Mouse (Mus musculus): ENCODE results near the gene Ddx4. TPM values are rescaled to one million over a fixed set of nuclear protein-coding genes. Genes with fewer than 3 reads are reported as not detected.
"Not testable (repeated sequence)": the region's sequence is repeated elsewhere in the genome, so short reads cannot be mapped to it uniquely, and the experiment has no call there.

The Ddx4 gene
- polyA plus RNA-seq, 1 experiment from 2014 or later = 0.99 TPM

DNA sequence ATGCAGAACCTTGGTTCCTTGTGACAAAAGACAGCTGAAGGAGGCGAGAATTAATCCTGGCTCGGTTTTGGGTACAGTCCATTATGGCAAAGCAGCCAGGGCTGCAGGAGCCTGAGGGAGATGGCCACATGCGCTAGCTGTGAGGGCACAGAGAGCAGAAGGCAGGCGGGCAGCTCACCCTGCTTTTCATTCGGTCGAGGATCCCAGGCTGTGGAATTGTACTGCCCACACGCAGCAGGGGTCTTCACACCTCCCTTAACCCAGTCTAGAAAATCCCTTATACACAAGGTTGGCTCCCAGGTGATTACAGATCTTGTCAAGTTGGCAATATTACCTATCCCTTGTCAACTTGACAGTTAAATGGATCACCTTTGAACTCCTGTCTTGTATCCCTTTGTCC is 28.6 kb downstream of the Ddx4 start:
- no peak overlapping the region for H3K9ac ChIP-seq (ENCODE audit: low read depth, low read length)
- no peak overlapping the region for H3K4me3 ChIP-seq (ENCODE audit: low read depth, low read length)
- WGBS = 70% methylated on average over 7 of the region's 7 CpGs
- no peaks in the 10 kb centered on the region for H3K9me3 ChIP-seq (ENCODE audit: control insufficient read depth, low read length)
- H3K4me2 ChIP-seq (ENCODE audit: low read depth, low read length) = no peak overlapping the region
- H3K27me3 ChIP-seq (replicated peaks; ENCODE audit: control insufficient read depth, insufficient read depth, low read length) = no peaks in the 10 kb centered on the region
- H3K36me3 ChIP-seq (ENCODE audit: control insufficient read depth, insufficient read depth, low read length) = no peaks in the 10 kb centered on the region
- DNase-seq (ENCODE audit: low spot score) = no peak
- no peaks in the 10 kb centered on the region for H3K4me1 ChIP-seq (ENCODE audit: control insufficient read depth, insufficient read depth, low read length)
- no peak for ATAC-seq (ENCODE audit: low read depth)
- no peak overlapping the region for H3K27ac ChIP-seq (replicated peaks; ENCODE audit: low read depth, low read length)

- WGBS = 75% methylated on average over 3 of the region's 3 CpGs
- Histone ChIP-seq H3K27me3 (replicated peaks; ENCODE audit: control insufficient read depth, insufficient read depth, low read length) (no peaks in the 10 kb centered on the region), H3K27ac (replicated peaks; ENCODE audit: low read depth, low read length) (no peak overlapping the region), H3K4me3 (ENCODE audit: low read depth, low read length) (no peak overlapping the region), H3K4me1 (ENCODE audit: control insufficient read depth, insufficient read depth, low read length) (no peaks in the 10 kb centered on the region), H3K9ac (ENCODE audit: low read depth, low read length) (no peak overlapping the region), H3K36me3 (ENCODE audit: control insufficient read depth, insufficient read depth, low read length) (no peaks in the 10 kb centered on the region), H3K4me2 (ENCODE audit: low read depth, low read length) (no peak overlapping the region), H3K9me3 (ENCODE audit: control insufficient read depth, low read length) (no peaks in the 10 kb centered on the region)
- DNase-seq (ENCODE audit: low spot score) (no peak), ATAC-seq (ENCODE audit: low read depth) (no peak)
Observed at GRCm38 (mm10) chr13:112621592-112621991, 30.7 kb downstream of the Ddx4 start.

DNA sequence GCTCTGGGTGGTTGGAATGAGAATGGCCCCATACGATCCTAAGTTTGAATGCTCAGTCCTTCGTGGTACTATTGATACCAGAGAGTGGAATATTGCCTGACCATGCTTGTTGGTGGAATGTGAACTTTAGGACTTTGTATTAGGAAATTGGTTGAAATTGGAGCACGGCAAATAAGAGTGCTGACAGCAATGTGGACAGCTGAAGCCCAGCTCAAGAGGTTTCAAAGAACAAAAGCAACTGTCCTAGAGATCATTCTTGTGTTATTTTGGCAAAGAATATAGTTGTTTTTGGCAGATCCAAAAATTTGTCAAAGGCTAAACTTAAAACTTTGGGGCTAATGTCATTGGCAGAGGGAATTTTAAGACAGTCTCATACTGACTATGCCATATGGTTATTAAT is 43.7 kb downstream of the Ddx4 start:
- DNase-seq (ENCODE audit: low spot score) (no peak), ATAC-seq (ENCODE audit: low read depth) (no peak)
- Histone ChIP-seq H3K36me3 (ENCODE audit: control insufficient read depth, insufficient read depth, low read length) (no peaks in the 10 kb centered on the region), H3K27ac (replicated peaks; ENCODE audit: low read depth, low read length) (no peak overlapping the region), H3K9ac (ENCODE audit: low read depth, low read length) (no peak overlapping the region), H3K27me3 (replicated peaks; ENCODE audit: control insufficient read depth, insufficient read depth, low read length) (no peaks in the 10 kb centered on the region), H3K4me3 (ENCODE audit: low read depth, low read length) (no peak overlapping the region), H3K4me2 (ENCODE audit: low read depth, low read length) (no peak overlapping the region), H3K9me3 (ENCODE audit: control insufficient read depth, low read length) (no peaks in the 10 kb centered on the region), H3K4me1 (ENCODE audit: control insufficient read depth, insufficient read depth, low read length) (no peaks in the 10 kb centered on the region)
- 85% methylated on average over 3 of the region's 3 CpGs for WGBS

DNA sequence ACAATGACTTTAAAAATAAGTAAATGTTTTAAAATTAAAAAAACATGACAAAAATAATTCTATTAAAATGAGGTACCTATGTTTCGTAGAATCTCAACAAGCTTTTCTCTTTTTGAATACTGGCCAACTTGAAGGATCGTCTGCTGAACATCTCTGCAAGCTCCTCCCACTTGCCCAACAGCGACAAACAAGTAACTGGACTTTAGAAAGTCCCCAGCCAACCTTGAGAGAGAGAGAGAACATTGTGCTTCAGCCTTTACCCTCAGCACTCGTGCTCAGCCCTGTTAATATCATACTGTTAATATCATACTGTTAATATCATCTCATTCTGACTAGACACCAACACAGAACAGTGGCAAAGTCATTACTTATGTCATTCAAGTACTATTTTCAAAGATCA is 47.9 kb downstream of the Ddx4 start:
- no peak for ATAC-seq (ENCODE audit: low read depth)
- no peaks in the 10 kb centered on the region for H3K9me3 ChIP-seq (ENCODE audit: control insufficient read depth, low read length)
- 59% methylated on average over 4 of the region's 4 CpGs for WGBS
- no peaks in the 10 kb centered on the region for H3K4me1 ChIP-seq (ENCODE audit: control insufficient read depth, insufficient read depth, low read length)
- no peak overlapping the region for H3K27ac ChIP-seq (replicated peaks; ENCODE audit: low read depth, low read length)
- no peaks in the 10 kb centered on the region for H3K36me3 ChIP-seq (ENCODE audit: control insufficient read depth, insufficient read depth, low read length)
- no peak overlapping the region for H3K4me2 ChIP-seq (ENCODE audit: low read depth, low read length)
- no peaks in the 10 kb centered on the region for H3K27me3 ChIP-seq (replicated peaks; ENCODE audit: control insufficient read depth, insufficient read depth, low read length)
- H3K9ac ChIP-seq (ENCODE audit: low read depth, low read length) = no peak overlapping the region
- no peak for DNase-seq (ENCODE audit: low spot score)
- H3K4me3 ChIP-seq (ENCODE audit: low read depth, low read length) = no peak overlapping the region

GRCm38 (mm10) chr13:112603839-112604238 is 48.4 kb downstream of the Ddx4 start:
- H3K9me3 ChIP-seq (ENCODE audit: control insufficient read depth, low read length) = no peaks in the 10 kb centered on the region
- 92% methylated on average over 1 of the region's 1 CpGs for WGBS
- no peak overlapping the region for H3K4me3 ChIP-seq (ENCODE audit: low read depth, low read length)
- no peaks in the 10 kb centered on the region for H3K27me3 ChIP-seq (replicated peaks; ENCODE audit: control insufficient read depth, insufficient read depth, low read length)
- no peak for DNase-seq (ENCODE audit: low spot score)
- no peaks in the 10 kb centered on the region for H3K36me3 ChIP-seq (ENCODE audit: control insufficient read depth, insufficient read depth, low read length)
- no peak for ATAC-seq (ENCODE audit: low read depth)
- no peak overlapping the region for H3K4me2 ChIP-seq (ENCODE audit: low read depth, low read length)
- H3K4me1 ChIP-seq (ENCODE audit: control insufficient read depth, insufficient read depth, low read length) = no peaks in the 10 kb centered on the region
- no peak overlapping the region for H3K9ac ChIP-seq (ENCODE audit: low read depth, low read length)
- H3K27ac ChIP-seq (replicated peaks; ENCODE audit: low read depth, low read length) = no peak overlapping the region

GRCm38 (mm10) chr13:112602607-112603006 is 49.7 kb downstream of the Ddx4 start:
- DNase-seq (ENCODE audit: low spot score) (no peak), ATAC-seq (ENCODE audit: low read depth) (no peak)
- Histone ChIP-seq H3K4me3 (ENCODE audit: low read depth, low read length) (no peak overlapping the region), H3K9ac (ENCODE audit: low read depth, low read length) (no peak overlapping the region), H3K4me1 (ENCODE audit: control insufficient read depth, insufficient read depth, low read length) (no peaks in the 10 kb centered on the region), H3K9me3 (ENCODE audit: control insufficient read depth, low read length) (no peaks in the 10 kb centered on the region), H3K27ac (replicated peaks; ENCODE audit: low read depth, low read length) (no peak overlapping the region), H3K4me2 (ENCODE audit: low read depth, low read length) (no peak overlapping the region), H3K36me3 (ENCODE audit: control insufficient read depth, insufficient read depth, low read length) (no peaks in the 10 kb centered on the region), H3K27me3 (replicated peaks; ENCODE audit: control insufficient read depth, insufficient read depth, low read length) (no peaks in the 10 kb centered on the region)
- WGBS = 77% methylated on average over 2 of the region's 2 CpGs

GRCm38 (mm10) chr13:112594260-112594659 is 58.0 kb downstream of the Ddx4 start, which contains the start of gene Il31ra:
Il31ra (minus strand) TSS chr13:112594360.
- 85% methylated on average over 2 of the region's 8 CpGs for WGBS
- not testable (repeated sequence) for H3K4me2 ChIP-seq (ENCODE audit: low read depth, low read length); H3K27ac ChIP-seq (replicated peaks; ENCODE audit: low read depth, low read length)

DNA sequence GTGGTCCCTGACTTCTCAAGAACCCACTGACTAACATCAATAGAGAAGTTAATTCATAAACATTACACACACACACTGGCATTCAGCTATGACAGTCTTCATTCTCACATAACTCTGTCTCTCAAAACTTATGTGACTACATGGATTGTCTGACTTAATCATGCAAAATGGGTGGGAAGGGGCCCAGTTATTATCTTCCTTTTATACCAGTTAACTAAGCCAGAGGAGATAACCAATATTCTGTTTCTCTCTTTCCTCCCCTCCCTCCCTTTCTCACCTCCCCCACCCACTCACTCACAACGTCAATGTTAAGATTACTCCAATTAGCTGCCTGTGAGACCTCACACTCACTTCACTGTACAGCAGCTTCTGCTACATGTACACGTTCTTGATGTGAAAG is 62.0 kb downstream of the Ddx4 start:
- no peaks in the 10 kb centered on the region for H3K9me3 ChIP-seq (ENCODE audit: control insufficient read depth, low read length)
- no peak overlapping the region for H3K4me2 ChIP-seq (ENCODE audit: low read depth, low read length)
- H3K9ac ChIP-seq (ENCODE audit: low read depth, low read length) = no peak overlapping the region
- 35% methylated on average over 2 of the region's 2 CpGs for WGBS
- no peaks in the 10 kb centered on the region for H3K4me1 ChIP-seq (ENCODE audit: control insufficient read depth, insufficient read depth, low read length)
- H3K27ac ChIP-seq (replicated peaks; ENCODE audit: low read depth, low read length) = no peak overlapping the region
- no peak overlapping the region for H3K4me3 ChIP-seq (ENCODE audit: low read depth, low read length)
- no peak for ATAC-seq (ENCODE audit: low read depth)
- H3K36me3 ChIP-seq (ENCODE audit: control insufficient read depth, insufficient read depth, low read length) = no peaks in the 10 kb centered on the region
- no peaks in the 10 kb centered on the region for H3K27me3 ChIP-seq (replicated peaks; ENCODE audit: control insufficient read depth, insufficient read depth, low read length)
- DNase-seq (ENCODE audit: low spot score) = no peak

More at GRCm38 (mm10) chr13:112594260-112594659, 58.0 kb downstream of the Ddx4 start, which contains the start of gene Il31ra:
- DNase-seq (ENCODE audit: low spot score); ATAC-seq (ENCODE audit: low read depth); H3K4me1 ChIP-seq (ENCODE audit: control insufficient read depth, insufficient read depth, low read length); H3K36me3 ChIP-seq (ENCODE audit: control insufficient read depth, insufficient read depth, low read length); H3K27me3 ChIP-seq (replicated peaks; ENCODE audit: control insufficient read depth, insufficient read depth, low read length); H3K9ac ChIP-seq (ENCODE audit: low read depth, low read length); H3K4me3 ChIP-seq (ENCODE audit: low read depth, low read length); H3K9me3 ChIP-seq (ENCODE audit: control insufficient read depth, low read length): not testable (repeated sequence)

DNA sequence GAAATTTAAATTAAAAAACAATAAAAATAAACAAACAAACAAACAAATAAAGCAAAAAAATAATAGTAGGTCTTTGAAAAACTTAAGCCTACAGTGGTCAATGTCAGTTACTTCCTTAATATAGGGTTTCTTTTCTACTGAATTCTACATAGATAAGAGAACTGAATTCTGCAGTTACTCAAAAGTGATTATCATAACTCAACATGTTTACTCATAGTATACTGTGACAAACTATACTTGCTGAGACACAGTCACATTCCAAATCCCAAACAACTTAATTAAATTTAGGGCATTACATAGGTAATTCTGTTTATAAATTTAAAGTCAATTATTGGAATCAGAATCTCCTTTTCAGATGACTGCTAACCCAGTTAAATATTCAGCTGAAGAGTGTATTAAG is 62.6 kb downstream of the Ddx4 start:
- ATAC-seq (ENCODE audit: low read depth) = no peak
- H3K4me2 ChIP-seq (ENCODE audit: low read depth, low read length) = no peak overlapping the region
- no peaks in the 10 kb centered on the region for H3K36me3 ChIP-seq (ENCODE audit: control insufficient read depth, insufficient read depth, low read length)
- H3K9ac ChIP-seq (ENCODE audit: low read depth, low read length) = no peak overlapping the region
- H3K27ac ChIP-seq (replicated peaks; ENCODE audit: low read depth, low read length) = no peak overlapping the region
- H3K9me3 ChIP-seq (ENCODE audit: control insufficient read depth, low read length) = no peaks in the 10 kb centered on the region
- no peaks in the 10 kb centered on the region for H3K27me3 ChIP-seq (replicated peaks; ENCODE audit: control insufficient read depth, insufficient read depth, low read length)
- no peaks in the 10 kb centered on the region for H3K4me1 ChIP-seq (ENCODE audit: control insufficient read depth, insufficient read depth, low read length)
- DNase-seq (ENCODE audit: low spot score) = no peak
- H3K4me3 ChIP-seq (ENCODE audit: low read depth, low read length) = no peak overlapping the region

All from embryonic facial prominence, embryonic 14.5 days (tissue).